Mouse (Mus musculus) midbrain, embryonic 11.5 days (tissue): ENCODE data around the gene Tmigd3. TPM values are rescaled to one million over a fixed set of nuclear protein-coding genes. Genes with fewer than 3 reads are reported as not detected.
A peak's percentile ranks its signal among the peaks of the same experiment; 100 is the strongest.

ENCODE experiments used
- ATAC-seq: fragments of 200-750 bp; cut with Nextera tagmentation; 2 replicates; pipeline ENCODE4 v1.8.0; 2017; ENCODE audit warnings: moderate TSS enrichment, moderate library complexity; ENCODE audit not compliant: low FRiP score
- DNase-seq: peaks from one replicate; pipeline ENCODE4 v3.0.0; 2015; ENCODE audit warnings: low spot score; ENCODE audit errors: missing footprints
- H3K27ac ChIP-seq: fragments of 300-500 bp; sonication (generic); 2 replicates; pipeline ENCODE4 v1.5.1; 2014; ENCODE audit warnings: low read depth, low read length
- H3K27me3 ChIP-seq: fragments of 300-500 bp; sonication (generic); 2 replicates; pipeline ENCODE4 v1.6.1; 2014; ENCODE audit warnings: mild to moderate bottlenecking, low read length, moderate library complexity, mixed read lengths; ENCODE audit not compliant: control insufficient read depth, insufficient read depth
- H3K36me3 ChIP-seq: fragments of 300-500 bp; sonication (generic); 2 replicates; pipeline ENCODE4 v1.6.1; 2014; ENCODE audit warnings: mild to moderate bottlenecking, low read length, moderate library complexity, mixed read lengths; ENCODE audit not compliant: control insufficient read depth, insufficient read depth
- H3K4me1 ChIP-seq: fragments of 300-500 bp; sonication (generic); 2 replicates; pipeline ENCODE4 v1.6.1; 2014; ENCODE audit warnings: low read length; ENCODE audit not compliant: control insufficient read depth, insufficient read depth
- H3K4me2 ChIP-seq: fragments of 300-500 bp; sonication (generic); 2 replicates; pipeline ENCODE4 v1.6.1; 2014; ENCODE audit warnings: mild to moderate bottlenecking, moderate library complexity
- H3K4me3 ChIP-seq: fragments of 300-500 bp; sonication (generic); 2 replicates; pipeline ENCODE4 v1.5.1; 2014; ENCODE audit warnings: low read depth, low read length
- H3K9ac ChIP-seq: fragments of 300-500 bp; sonication (generic); 2 replicates; pipeline ENCODE4 v1.6.1; 2014; ENCODE audit warnings: low read length
- H3K9me3 ChIP-seq: fragments of 300-500 bp; sonication (generic); 2 replicates; pipeline ENCODE4 v1.6.1; 2016; ENCODE audit warnings: low read length; ENCODE audit not compliant: control insufficient read depth
- WGBS: fragments of 180-500 bp; shearing (Covaris S2); extraction: QIAGEN DNeasy Blood & Tissue Kit; methylation state at CpG from one replicate; pipeline ENCODE4 v1.1.7; 2014; 5-methylcytosine and 5-hydroxymethylcytosine counted together
- polyA plus RNA-seq: library from polyadenylated mRNA; unstranded; fragments of >200 nt; fragmentation: Nextera tagmentation; extraction: Ambion mirVana; gene quantifications from 2 replicates; pipeline ENCODE4 v1.2.1, GENCODE M21; 2014

The Tmigd3 gene
- polyA plus RNA-seq, 1 experiment from 2014 or later, result not detected

- Histone ChIP-seq H3K27me3 (no peaks in the 10 kb centered on the region), H3K36me3 (peaks cover 19% of the 10 kb centered on the region)
Observed at GRCm38 (mm10) chr3:105959585-105959984, 88.9 kb downstream of the Tmigd3 start.

GRCm38 (mm10) chr3:105959999-105960398 lies 89.3 kb downstream of the Tmigd3 start, which contains the start of gene Atp5f1:
TSS of gene Atp5f1 (minus strand) at chr3:105960099.
- Histone ChIP-seq H3K36me3 (peaks cover 23% of the 10 kb centered on the region), H3K4me1 (peaks cover 14% of the 10 kb centered on the region), H3K27me3 (no peaks in the 10 kb centered on the region), H3K9me3 (no peaks in the 10 kb centered on the region), H3K9ac (peak within 1 kb of the TSS; percentile 97), H3K27ac (peak within 1 kb of the TSS; percentile 73), H3K4me3 (peak within 1 kb of the TSS; percentile 94), H3K4me2 (peak within 1 kb of the TSS; percentile 83)
- DNase-seq, result no peak
- no peak for ATAC-seq
- 10% methylated on average over 6 of the region's 6 CpGs for WGBS

More at GRCm38 (mm10) chr3:105959585-105959984, 88.9 kb downstream of the Tmigd3 start:
- Histone ChIP-seq H3K4me2 (peak overlapping the region; percentile 83), H3K27ac (no peak overlapping the region; the same call in 1 of the 2 replicates), H3K9me3 (no peaks in the 10 kb centered on the region), H3K4me1 (peaks cover 14% of the 10 kb centered on the region), H3K9ac (peak overlapping the region; percentile 94), H3K4me3 (peak overlapping the region; percentile 94)
- under 1% methylated on average over 26 of the region's 26 CpGs for WGBS
- DNase-seq (no peak), ATAC-seq (peak; percentile 80)

GRCm38 (mm10) chr3:105960700-105961099 lies 90.0 kb downstream of the Tmigd3 start:
- Histone ChIP-seq H3K9ac (no peak overlapping the region), H3K4me1 (peaks cover 14% of the 10 kb centered on the region), H3K36me3 (peaks cover 26% of the 10 kb centered on the region), H3K9me3 (no peaks in the 10 kb centered on the region), H3K4me3 (no peak overlapping the region), H3K27me3 (no peaks in the 10 kb centered on the region), H3K4me2 (no peak overlapping the region), H3K27ac (no peak overlapping the region)
- DNase-seq, result peak; percentile 67
- no peak for ATAC-seq
- 92% methylated on average over 2 of the region's 2 CpGs for WGBS

GRCm38 (mm10) chr3:105971831-105972446 lies 101.2 kb downstream of the Tmigd3 start:
- no peaks in the 10 kb centered on the region for H3K4me1 ChIP-seq
- no peak overlapping the region for H3K9ac ChIP-seq
- no peak overlapping the region for H3K4me3 ChIP-seq
- H3K27me3 ChIP-seq, result no peaks in the 10 kb centered on the region
- 78% methylated on average over 5 of the region's 5 CpGs for WGBS
- DNase-seq (no peak), ATAC-seq (no peak)
- H3K4me2 ChIP-seq, result no peak overlapping the region
- no peak overlapping the region for H3K27ac ChIP-seq
- H3K9me3 ChIP-seq, result no peaks in the 10 kb centered on the region
- peaks cover 4% of the 10 kb centered on the region; the same call in 1 of the 2 replicates for H3K36me3 ChIP-seq

- Histone ChIP-seq H3K4me1 (no peaks in the 10 kb centered on the region), H3K4me3 (no peak within 1 kb of the TSS), H3K27me3 (no peaks in the 10 kb centered on the region), H3K9me3 (no peaks in the 10 kb centered on the region), H3K27ac (no peak within 1 kb of the TSS), H3K4me2 (no peak within 1 kb of the TSS), H3K9ac (no peak within 1 kb of the TSS), H3K36me3 (peaks cover 4% of the 10 kb centered on the region; the same call in 1 of the 2 replicates)
- ATAC-seq (no peak), DNase-seq (no peak)
- WGBS, result 81% methylated on average over 3 of the region's 3 CpGs
Observed at GRCm38 (mm10) chr3:105973411-105973810, 102.7 kb downstream of the Tmigd3 start, which contains the start of gene Ovgp1. TSS of gene Ovgp1 (plus strand) at chr3:105973711.

Other genes starting within 250 kb of the Tmigd3 start
- 46.3 and 52.7 TPM in 2 replicates for gene Ddx20, start 183.3 kb upstream of the Tmigd3 start, polyA plus RNA-seq
- gene Inka2, start 166.3 kb upstream of the Tmigd3 start, polyA plus RNA-seq, result 0.34 and 0.56 TPM in 2 replicates
- gene Rap1a, start 69.6 kb upstream of the Tmigd3 start, polyA plus RNA-seq, result 87.0 and 91.8 TPM in 2 replicates
- gene Adora3, start within 50 bp of the Tmigd3 start, polyA plus RNA-seq, result not detected in 2 replicates
- gene I830077J02Rik, start 61.8 kb downstream of the Tmigd3 start, polyA plus RNA-seq, result 0.63 and 0.83 TPM in 2 replicates
- gene Wdr77, start 88.5 kb downstream of the Tmigd3 start, polyA plus RNA-seq, result 132 and 136 TPM in 2 replicates
- 566 and 581 TPM in 2 replicates for gene Atp5f1, start 89.2 kb downstream of the Tmigd3 start, polyA plus RNA-seq
- 2.6 and 4.3 TPM in 2 replicates for gene Ovgp1, start 102.8 kb downstream of the Tmigd3 start, polyA plus RNA-seq
- gene Pifo, start 143.7 kb downstream of the Tmigd3 start, polyA plus RNA-seq, result 0.20 TPM in 1 of 2 replicates, not detected in the other
- gene Chil5, start 161.9 kb downstream of the Tmigd3 start, polyA plus RNA-seq, result not detected in 2 replicates
- not detected in 2 replicates for gene Chia1, start 242.3 kb downstream of the Tmigd3 start, polyA plus RNA-seq